Mouse (Mus musculus): ENCODE data around the gene Mrnip. TPM values are rescaled to one million over a fixed set of nuclear protein-coding genes. Genes with fewer than 3 reads are reported as not detected.

The Mrnip gene
- polyA plus RNA-seq, 1 experiment from 2014 or later = 39.2 TPM

- no peak overlapping the region for H3K9ac ChIP-seq (ENCODE audit: low read depth, low read length)
- H3K4me1 ChIP-seq (ENCODE audit: control insufficient read depth, insufficient read depth, low read length) = no peaks in the 10 kb centered on the region
- H3K9me3 ChIP-seq (replicated peaks; ENCODE audit: control insufficient read depth, low read length, poor library complexity, severe bottlenecking) = no peaks in the 10 kb centered on the region
- H3K27me3 ChIP-seq (ENCODE audit: control insufficient read depth, insufficient read depth, low read depth, low read length) = no peaks in the 10 kb centered on the region
- H3K4me3 ChIP-seq (ENCODE audit: low read depth, low read length) = no peak overlapping the region
- H3K36me3 ChIP-seq (ENCODE audit: control insufficient read depth, insufficient read depth, low read length) = peaks cover 19% of the 10 kb centered on the region
- ATAC-seq = no peak
- no peak overlapping the region for H3K27ac ChIP-seq (ENCODE audit: low read length)
- H3K4me2 ChIP-seq (ENCODE audit: low read length) = no peak overlapping the region
- 83% methylated on average over 7 of the region's 7 CpGs for WGBS
Observed at GRCm38 (mm10) chr11:50194070-50194469, 19.8 kb downstream of the Mrnip start.

GRCm38 (mm10) chr11:50194793-50195192, 20.5 kb downstream of the Mrnip start:
- H3K9me3 ChIP-seq (replicated peaks; ENCODE audit: control insufficient read depth, low read length, poor library complexity, severe bottlenecking) = no peaks in the 10 kb centered on the region
- H3K9ac ChIP-seq (ENCODE audit: low read depth, low read length) = no peak overlapping the region
- H3K27me3 ChIP-seq (ENCODE audit: control insufficient read depth, insufficient read depth, low read depth, low read length) = no peaks in the 10 kb centered on the region
- ATAC-seq = no peak
- peaks cover 23% of the 10 kb centered on the region for H3K36me3 ChIP-seq (ENCODE audit: control insufficient read depth, insufficient read depth, low read length)
- H3K4me1 ChIP-seq (ENCODE audit: control insufficient read depth, insufficient read depth, low read length) = no peaks in the 10 kb centered on the region
- H3K27ac ChIP-seq (ENCODE audit: low read length) = no peak overlapping the region
- H3K4me3 ChIP-seq (ENCODE audit: low read depth, low read length) = no peak overlapping the region
- WGBS = 89% methylated on average over 4 of the region's 4 CpGs
- H3K4me2 ChIP-seq (ENCODE audit: low read length) = no peak overlapping the region

GRCm38 (mm10) chr11:50197500-50197899, 23.3 kb downstream of the Mrnip start:
- ATAC-seq = no peak
- H3K9me3 ChIP-seq (replicated peaks; ENCODE audit: control insufficient read depth, low read length, poor library complexity, severe bottlenecking) = no peaks in the 10 kb centered on the region
- no peaks in the 10 kb centered on the region for H3K4me1 ChIP-seq (ENCODE audit: control insufficient read depth, insufficient read depth, low read length)
- 97% methylated on average over 4 of the region's 4 CpGs for whole genome bisulfite sequencing
- H3K27ac ChIP-seq (ENCODE audit: low read length) = no peak overlapping the region
- no peak overlapping the region for H3K4me2 ChIP-seq (ENCODE audit: low read length)
- H3K4me3 ChIP-seq (ENCODE audit: low read depth, low read length) = no peak overlapping the region
- peaks cover 49% of the 10 kb centered on the region for H3K36me3 ChIP-seq (ENCODE audit: control insufficient read depth, insufficient read depth, low read length)
- H3K27me3 ChIP-seq (ENCODE audit: control insufficient read depth, insufficient read depth, low read depth, low read length) = no peaks in the 10 kb centered on the region
- H3K9ac ChIP-seq (ENCODE audit: low read depth, low read length) = no peak overlapping the region

GRCm38 (mm10) chr11:50198219-50198846, 24.1 kb downstream of the Mrnip start:
- no peak for ATAC-seq
- no peak overlapping the region for H3K27ac ChIP-seq (ENCODE audit: low read length)
- 80% methylated on average over 3 of the region's 5 CpGs for WGBS
- H3K36me3 ChIP-seq (ENCODE audit: control insufficient read depth, insufficient read depth, low read length) = peaks cover 53% of the 10 kb centered on the region
- H3K4me3 ChIP-seq (ENCODE audit: low read depth, low read length) = no peak overlapping the region
- no peaks in the 10 kb centered on the region for H3K4me1 ChIP-seq (ENCODE audit: control insufficient read depth, insufficient read depth, low read length)
- no peak overlapping the region for H3K4me2 ChIP-seq (ENCODE audit: low read length)
- H3K9ac ChIP-seq (ENCODE audit: low read depth, low read length) = no peak overlapping the region
- H3K9me3 ChIP-seq (replicated peaks; ENCODE audit: control insufficient read depth, low read length, poor library complexity, severe bottlenecking) = no peaks in the 10 kb centered on the region
- no peaks in the 10 kb centered on the region for H3K27me3 ChIP-seq (ENCODE audit: control insufficient read depth, insufficient read depth, low read depth, low read length)

GRCm38 (mm10) chr11:50198916-50199315, 24.7 kb downstream of the Mrnip start:
- Histone ChIP-seq H3K27ac (ENCODE audit: low read length) (no peak overlapping the region), H3K4me2 (ENCODE audit: low read length) (no peak overlapping the region), H3K9me3 (replicated peaks; ENCODE audit: control insufficient read depth, low read length, poor library complexity, severe bottlenecking) (no peaks in the 10 kb centered on the region), H3K9ac (ENCODE audit: low read depth, low read length) (no peak overlapping the region), H3K4me3 (ENCODE audit: low read depth, low read length) (no peak overlapping the region), H3K4me1 (ENCODE audit: control insufficient read depth, insufficient read depth, low read length) (no peaks in the 10 kb centered on the region), H3K36me3 (ENCODE audit: control insufficient read depth, insufficient read depth, low read length) (peaks cover 55% of the 10 kb centered on the region), H3K27me3 (ENCODE audit: control insufficient read depth, insufficient read depth, low read depth, low read length) (no peaks in the 10 kb centered on the region)
- WGBS = 92% methylated on average over 2 of the region's 2 CpGs
- ATAC-seq = no peak

- no peak overlapping the region for H3K4me2 ChIP-seq (ENCODE audit: low read length)
- H3K4me1 ChIP-seq (ENCODE audit: control insufficient read depth, insufficient read depth, low read length) = no peaks in the 10 kb centered on the region
- no peak overlapping the region for H3K9ac ChIP-seq (ENCODE audit: low read depth, low read length)
- ATAC-seq = no peak
- no peaks in the 10 kb centered on the region for H3K27me3 ChIP-seq (ENCODE audit: control insufficient read depth, insufficient read depth, low read depth, low read length)
- H3K9me3 ChIP-seq (replicated peaks; ENCODE audit: control insufficient read depth, low read length, poor library complexity, severe bottlenecking) = no peaks in the 10 kb centered on the region
- H3K27ac ChIP-seq (ENCODE audit: low read length) = no peak overlapping the region
- H3K4me3 ChIP-seq (ENCODE audit: low read depth, low read length) = no peak overlapping the region
- peaks cover 70% of the 10 kb centered on the region for H3K36me3 ChIP-seq (ENCODE audit: control insufficient read depth, insufficient read depth, low read length)
- 80% methylated on average over 8 of the region's 8 CpGs for WGBS
Observed at GRCm38 (mm10) chr11:50200613-50201012, 26.4 kb downstream of the Mrnip start.

- H3K9me3 ChIP-seq (replicated peaks; ENCODE audit: control insufficient read depth, low read length, poor library complexity, severe bottlenecking) = no peaks in the 10 kb centered on the region
- no peak for ATAC-seq
- no peaks in the 10 kb centered on the region for H3K4me1 ChIP-seq (ENCODE audit: control insufficient read depth, insufficient read depth, low read length)
- no peak overlapping the region for H3K9ac ChIP-seq (ENCODE audit: low read depth, low read length)
- 95% methylated on average over 3 of the region's 3 CpGs for WGBS
- H3K27ac ChIP-seq (ENCODE audit: low read length) = no peak overlapping the region
- peaks cover 74% of the 10 kb centered on the region for H3K36me3 ChIP-seq (ENCODE audit: control insufficient read depth, insufficient read depth, low read length)
- no peaks in the 10 kb centered on the region for H3K27me3 ChIP-seq (ENCODE audit: control insufficient read depth, insufficient read depth, low read depth, low read length)
- H3K4me2 ChIP-seq (ENCODE audit: low read length) = no peak overlapping the region
- no peak overlapping the region for H3K4me3 ChIP-seq (ENCODE audit: low read depth, low read length)
Observed at GRCm38 (mm10) chr11:50201590-50201989, 27.3 kb downstream of the Mrnip start.

GRCm38 (mm10) chr11:50203302-50203827, 29.1 kb downstream of the Mrnip start:
- Histone ChIP-seq H3K4me2 (ENCODE audit: low read length) (no peak overlapping the region), H3K9ac (ENCODE audit: low read depth, low read length) (no peak overlapping the region), H3K4me1 (ENCODE audit: control insufficient read depth, insufficient read depth, low read length) (peaks cover under 1% of the 10 kb centered on the region), H3K27me3 (ENCODE audit: control insufficient read depth, insufficient read depth, low read depth, low read length) (no peaks in the 10 kb centered on the region), H3K4me3 (ENCODE audit: low read depth, low read length) (no peak overlapping the region), H3K9me3 (replicated peaks; ENCODE audit: control insufficient read depth, low read length, poor library complexity, severe bottlenecking) (no peaks in the 10 kb centered on the region), H3K36me3 (ENCODE audit: control insufficient read depth, insufficient read depth, low read length) (peaks cover 69% of the 10 kb centered on the region), H3K27ac (ENCODE audit: low read length) (no peak overlapping the region)
- no peak for ATAC-seq
- 96% methylated on average over 9 of the region's 9 CpGs for WGBS

- no peak for ATAC-seq
- peaks cover 55% of the 10 kb centered on the region for H3K36me3 ChIP-seq (ENCODE audit: control insufficient read depth, insufficient read depth, low read length)
- H3K9ac ChIP-seq (ENCODE audit: low read depth, low read length) = no peak overlapping the region
- no peaks in the 10 kb centered on the region for H3K9me3 ChIP-seq (replicated peaks; ENCODE audit: control insufficient read depth, low read length, poor library complexity, severe bottlenecking)
- no peak overlapping the region for H3K4me2 ChIP-seq (ENCODE audit: low read length)
- H3K4me3 ChIP-seq (ENCODE audit: low read depth, low read length) = no peak overlapping the region
- H3K4me1 ChIP-seq (ENCODE audit: control insufficient read depth, insufficient read depth, low read length) = peaks cover 11% of the 10 kb centered on the region
- H3K27me3 ChIP-seq (ENCODE audit: control insufficient read depth, insufficient read depth, low read depth, low read length) = no peaks in the 10 kb centered on the region
- 92% methylated on average over 3 of the region's 3 CpGs for WGBS
- H3K27ac ChIP-seq (ENCODE audit: low read length) = no peak overlapping the region
Observed at GRCm38 (mm10) chr11:50205434-50205833, 31.2 kb downstream of the Mrnip start.
